Mouse (Mus musculus): ENCODE measurements at regions not wholly inside any gene's neighbourhood (a gene's known extent, or its start where the extent isn't known, plus 50 kb on each side); places are given as distances from the start of the nearest gene placed in this dataset.

- ATAC-seq (ENCODE audit: low FRiP score) = peak; percentile 64
- no peaks in the 10 kb centered on the region for H3K36me3 ChIP-seq
- no peaks in the 10 kb centered on the region for H3K9me3 ChIP-seq
- H3K27me3 ChIP-seq = peaks cover 73% of the 10 kb centered on the region
- H3K27ac ChIP-seq = peak overlapping the region; percentile 100
- H3K4me1 ChIP-seq (replicated peaks) = peaks cover 70% of the 10 kb centered on the region
- WGBS = 22% methylated on average over 9 of the region's 9 CpGs
- peak overlapping the region; percentile 78 for H3K9ac ChIP-seq
- H3K4me3 ChIP-seq = peak overlapping the region; percentile 39
- H3K4me2 ChIP-seq = peak overlapping the region; percentile 60
Measured at GRCm38 (mm10) chr15:85652871-85653337, 70.6 kb upstream of the Wnt7b start.

DNA sequence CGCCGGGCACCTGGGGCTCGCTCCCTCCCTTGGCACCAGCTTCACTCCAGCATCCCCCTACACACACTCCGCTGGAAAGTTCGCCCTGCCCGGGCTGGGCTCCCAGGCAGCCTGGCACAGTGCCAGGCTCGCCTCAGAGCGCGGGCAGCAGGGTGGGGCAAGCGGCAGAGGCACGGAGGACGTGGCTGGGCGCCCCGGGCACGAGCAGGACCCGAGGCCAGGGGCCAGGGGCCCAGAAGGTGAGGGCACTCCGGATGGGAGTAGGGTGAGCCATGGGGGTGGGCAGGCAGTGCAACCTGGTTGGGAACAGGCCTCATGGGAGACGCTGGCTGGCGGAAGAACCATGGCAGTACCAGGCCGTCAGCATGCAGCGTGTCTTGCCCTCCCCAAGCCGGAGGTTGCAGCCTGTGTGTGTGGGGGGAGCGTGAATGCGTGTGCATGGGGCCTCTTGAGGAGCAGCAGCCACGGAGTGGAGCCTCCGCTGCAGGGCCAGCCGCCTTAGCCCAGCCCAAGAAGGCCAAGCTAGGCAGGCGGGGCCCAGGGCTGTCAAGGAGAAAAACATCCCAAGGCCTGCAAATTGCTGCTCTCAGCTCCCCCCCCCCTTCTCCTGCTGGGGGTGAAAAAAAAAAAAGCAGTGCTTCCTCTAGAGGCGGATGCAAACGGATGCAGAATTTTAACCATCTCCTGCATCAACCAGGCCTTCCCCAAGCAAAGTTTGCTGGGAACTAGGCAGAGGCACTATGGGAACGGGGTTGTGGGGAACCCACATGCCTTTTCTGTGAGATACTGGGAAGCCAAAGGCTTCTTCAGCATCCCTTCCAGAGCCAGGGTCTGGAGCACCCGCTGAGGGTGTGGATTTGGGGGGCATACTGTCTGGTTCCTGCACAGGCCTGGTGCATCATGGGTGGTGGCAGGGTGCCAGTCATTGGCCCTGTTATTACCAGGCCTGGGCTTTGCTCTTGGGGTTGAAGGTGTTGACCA, 71.4 kb upstream of the Wnt7b start:
- Histone ChIP-seq H3K27me3 (peaks cover 73% of the 10 kb centered on the region), H3K9me3 (no peaks in the 10 kb centered on the region)
- WGBS = 20% methylated on average over 32 of the region's 32 CpGs

GRCm38 (mm10) chr15:85654791-85655190, 72.5 kb upstream of the Wnt7b start:
- Histone ChIP-seq H3K27me3 (peaks cover 72% of the 10 kb centered on the region), H3K4me1 (replicated peaks) (peaks cover 66% of the 10 kb centered on the region), H3K4me3 (no peak overlapping the region; the same call in 1 of the 2 replicates), H3K9me3 (no peaks in the 10 kb centered on the region), H3K27ac (peak overlapping the region; percentile 100), H3K4me2 (peak overlapping the region; percentile 60), H3K9ac (peak overlapping the region; percentile 78; the same call in 1 of the 2 replicates), H3K36me3 (no peaks in the 10 kb centered on the region)
- 75% methylated on average over 3 of the region's 3 CpGs for WGBS
- no peak for ATAC-seq (ENCODE audit: low FRiP score)

More for the DNA sequence above, 71.4 kb upstream of the Wnt7b start:
- Histone ChIP-seq H3K4me2 (peak overlapping the region; percentile 60), H3K27ac (peak overlapping the region; percentile 100), H3K9ac (peak overlapping the region; percentile 78), H3K4me1 (replicated peaks) (peaks cover 71% of the 10 kb centered on the region), H3K4me3 (peak overlapping the region; percentile 39), H3K36me3 (no peaks in the 10 kb centered on the region)
- peak; percentile 84 for ATAC-seq (ENCODE audit: low FRiP score)

GRCm38 (mm10) chr15:85655751-85656167, 73.5 kb upstream of the Wnt7b start:
- ATAC-seq (ENCODE audit: low FRiP score) = peak; percentile 53
- Histone ChIP-seq H3K27me3 (peaks cover 72% of the 10 kb centered on the region), H3K4me3 (0 out of 2 replicates have a peak overlapping the region, but pooled peaks have one; percentile 9), H3K4me2 (peak overlapping the region; percentile 60), H3K36me3 (no peaks in the 10 kb centered on the region), H3K9ac (peak overlapping the region; percentile 58; the same call in 1 of the 2 replicates), H3K27ac (peak overlapping the region; percentile 100), H3K9me3 (no peaks in the 10 kb centered on the region), H3K4me1 (replicated peaks) (peaks cover 70% of the 10 kb centered on the region)
- WGBS = 33% methylated on average over 6 of the region's 6 CpGs

GRCm38 (mm10) chr15:85656852-85657251, 74.6 kb upstream of the Wnt7b start:
- H3K27me3 ChIP-seq = peaks cover 73% of the 10 kb centered on the region
- H3K4me1 ChIP-seq (replicated peaks) = peaks cover 64% of the 10 kb centered on the region
- H3K9ac ChIP-seq = no peak overlapping the region
- no peak for ATAC-seq (ENCODE audit: low FRiP score)
- H3K4me3 ChIP-seq = no peak overlapping the region
- H3K36me3 ChIP-seq = no peaks in the 10 kb centered on the region
- WGBS = 80% methylated on average over 6 of the region's 6 CpGs
- 0 out of 2 replicates have a peak overlapping the region, but pooled peaks have one; percentile 2 for H3K27ac ChIP-seq
- H3K9me3 ChIP-seq = no peaks in the 10 kb centered on the region
- no peak overlapping the region for H3K4me2 ChIP-seq

- Histone ChIP-seq H3K9ac (no peak overlapping the region), H3K27me3 (peaks cover 76% of the 10 kb centered on the region), H3K4me2 (no peak overlapping the region), H3K36me3 (no peaks in the 10 kb centered on the region), H3K9me3 (no peaks in the 10 kb centered on the region), H3K4me3 (no peak overlapping the region), H3K27ac (0 out of 2 replicates have a peak overlapping the region, but pooled peaks have one; percentile 2), H3K4me1 (replicated peaks) (peaks cover 58% of the 10 kb centered on the region)
- no peak for ATAC-seq (ENCODE audit: low FRiP score)
- WGBS = 57% methylated on average over 8 of the region's 8 CpGs
Measured at GRCm38 (mm10) chr15:85657441-85657989, 75.2 kb upstream of the Wnt7b start.

- Histone ChIP-seq H3K4me3 (no peak overlapping the region), H3K4me1 (replicated peaks) (peaks cover 50% of the 10 kb centered on the region), H3K9ac (no peak overlapping the region), H3K27ac (no peak overlapping the region), H3K9me3 (no peaks in the 10 kb centered on the region), H3K27me3 (peaks cover 83% of the 10 kb centered on the region), H3K4me2 (no peak overlapping the region), H3K36me3 (no peaks in the 10 kb centered on the region)
- 82% methylated on average over 14 of the region's 14 CpGs for WGBS
- no peak for ATAC-seq (ENCODE audit: low FRiP score)
Measured at GRCm38 (mm10) chr15:85658101-85658885, 76.0 kb upstream of the Wnt7b start.

GRCm38 (mm10) chr15:85660528-85661392, 74.0 kb upstream of the Ppara start:
- H3K9me3 ChIP-seq = no peaks in the 10 kb centered on the region
- peak overlapping the region; percentile 53 for H3K9ac ChIP-seq
- H3K4me2 ChIP-seq = peak overlapping the region; percentile 35
- WGBS = 10% methylated on average over 42 of the region's 45 CpGs
- H3K27ac ChIP-seq = no peak overlapping the region
- peaks cover 29% of the 10 kb centered on the region for H3K4me1 ChIP-seq (replicated peaks)
- no peak for ATAC-seq (ENCODE audit: low FRiP score)
- no peaks in the 10 kb centered on the region for H3K36me3 ChIP-seq
- 0 out of 2 replicates have a peak overlapping the region, but pooled peaks have one; percentile 8 for H3K4me3 ChIP-seq
- H3K27me3 ChIP-seq = peaks cover 93% of the 10 kb centered on the region

DNA sequence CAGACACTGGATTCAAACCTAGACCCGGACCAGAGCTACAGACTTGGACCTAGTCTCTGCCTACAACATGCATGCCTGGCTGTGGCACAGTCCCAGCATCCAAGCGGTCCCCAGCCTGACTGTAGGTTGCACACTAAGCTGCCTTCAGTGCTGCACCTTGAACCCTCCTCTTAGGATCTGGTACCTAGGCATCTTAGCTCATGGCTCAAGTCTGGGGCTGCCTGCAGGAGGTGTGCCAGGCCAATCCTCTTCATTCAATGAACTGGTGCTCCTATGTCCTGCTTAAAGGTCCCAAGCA, 73.4 kb upstream of the Ppara start:
- Histone ChIP-seq H3K4me3 (no peak overlapping the region), H3K27me3 (peaks cover 88% of the 10 kb centered on the region), H3K36me3 (no peaks in the 10 kb centered on the region), H3K4me2 (no peak overlapping the region), H3K27ac (no peak overlapping the region), H3K9me3 (no peaks in the 10 kb centered on the region), H3K4me1 (replicated peaks) (peaks cover 24% of the 10 kb centered on the region), H3K9ac (no peak overlapping the region)
- WGBS = 76% methylated on average over 2 of the region's 2 CpGs
- no peak for ATAC-seq (ENCODE audit: low FRiP score)

DNA sequence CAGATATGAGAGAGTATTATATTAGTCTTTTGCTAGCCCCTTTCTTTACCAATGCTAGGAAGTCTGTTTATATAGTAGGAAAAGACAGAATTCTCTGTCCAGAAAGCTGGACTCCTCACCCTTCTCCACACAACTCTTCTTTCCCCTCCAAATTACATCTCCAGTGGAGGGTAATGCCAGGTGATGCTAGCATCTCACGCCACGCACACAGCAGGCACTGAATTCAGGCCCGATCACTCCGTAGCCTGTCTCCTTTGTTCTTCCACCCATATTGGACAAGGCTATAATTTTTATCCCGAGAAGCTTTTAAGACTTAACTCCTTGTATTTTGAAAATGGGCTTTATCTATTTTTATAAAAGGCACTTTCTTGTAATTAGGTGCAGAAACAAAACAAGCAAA, 73.0 kb upstream of the Ppara start:
- no peaks in the 10 kb centered on the region for H3K9me3 ChIP-seq
- no peak overlapping the region for H3K4me3 ChIP-seq
- no peaks in the 10 kb centered on the region for H3K36me3 ChIP-seq
- H3K9ac ChIP-seq = no peak overlapping the region
- ATAC-seq (ENCODE audit: low FRiP score) = no peak
- no peak overlapping the region for H3K4me2 ChIP-seq
- WGBS = 83% methylated on average over 5 of the region's 5 CpGs
- peaks cover 90% of the 10 kb centered on the region for H3K27me3 ChIP-seq
- peaks cover 28% of the 10 kb centered on the region for H3K4me1 ChIP-seq (replicated peaks)
- H3K27ac ChIP-seq = no peak overlapping the region

- peaks cover 87% of the 10 kb centered on the region for H3K27me3 ChIP-seq
- 86% methylated on average over 8 of the region's 8 CpGs for WGBS
- no peak overlapping the region for H3K27ac ChIP-seq
- peaks cover 24% of the 10 kb centered on the region for H3K4me1 ChIP-seq (replicated peaks)
- no peaks in the 10 kb centered on the region for H3K36me3 ChIP-seq
- no peaks in the 10 kb centered on the region for H3K9me3 ChIP-seq
- H3K4me2 ChIP-seq = no peak overlapping the region
- no peak overlapping the region for H3K4me3 ChIP-seq
- H3K9ac ChIP-seq = no peak overlapping the region
- ATAC-seq (ENCODE audit: low FRiP score) = no peak
Measured at GRCm38 (mm10) chr15:85662271-85662670, 72.5 kb upstream of the Ppara start.
